14 mouse cellular contexts compared by ENCODE assay signal in genomic region chr9:13509751-13510150, GRCm38 (mm10).
A peak's percentile ranks its signal among the peaks of the same experiment; 100 is the strongest.
DNase-seq lines count a peak whose midpoint lies in the region; ATAC-seq and TF ChIP-seq lines count a peak whose summit lies in the region.
"Had no signal": no experiment of that assay in that cellular context is flagged by ENCODE, and none has a peak within 500 bp of the region (broad histone marks: within the 10 kb centered on the region; RNA-seq: fewer than 3 reads in every experiment).

No protein-coding gene starts in this region.

- no peak for DNase-seq in hindbrain, embryonic 11.5 days (ENCODE audit: low spot score)
- peak; percentile 83 for DNase-seq in A20 (ENCODE audit: low read depth, low spot score)
- DNase-seq in cerebellum, adult 11-12 months: peak; percentile 86
- peak; percentile 33 for DNase-seq in hindbrain, postnatal 0 days (ENCODE audit: low spot score)
- DNase-seq in ovary, postnatal 36 days (ENCODE audit: low spot score): no peak
- DNase-seq in urinary bladder, postnatal 36 days (ENCODE audit: low spot score in 2 of 2): no peak
- DNase-seq: heart, adult 2 months; kidney, adult 18-20 months; lung, embryonic 14.5 days; thymus, postnatal 14 days had no signal

- peak; percentile 55; the same call in 1 of the 2 replicates for ATAC-seq in hindbrain, embryonic 15.5 days (ENCODE audit: low FRiP score, low read depth)
- no peak for ATAC-seq in hindbrain, embryonic 11.5 days (ENCODE audit: low FRiP score)
- peak; percentile 77 for ATAC-seq in hindbrain, postnatal 0 days
- no peak for ATAC-seq in megakaryocyte-erythroid progenitor cell, adult 5-6 weeks (replicated peaks; ENCODE audit: low FRiP score, low TSS enrichment, poor library complexity, severe bottlenecking)

- WGBS in hindbrain, embryonic 15.5 days: 79% methylated on average over 6 of the region's 6 CpGs
- WGBS in hindbrain, embryonic 11.5 days: 86% methylated on average over 6 of the region's 6 CpGs
- WGBS in hindbrain, postnatal 0 days: 71% methylated on average over 6 of the region's 6 CpGs

- no peaks in the 10 kb centered on the region for H3K36me3 ChIP-seq in hindbrain, embryonic 15.5 days
- no peaks in the 10 kb centered on the region for H3K36me3 ChIP-seq in hindbrain, embryonic 11.5 days (ENCODE audit: control insufficient read depth, insufficient read depth, low read length)
- H3K36me3 ChIP-seq in hindbrain, postnatal 0 days (ENCODE audit: insufficient read depth, low read length): no peaks in the 10 kb centered on the region
- H3K36me3 ChIP-seq: neural tube, embryonic 12.5 days had no signal

- no peaks in the 10 kb centered on the region for H3K9me3 ChIP-seq in hindbrain, embryonic 15.5 days
- H3K9me3 ChIP-seq in hindbrain, embryonic 11.5 days (ENCODE audit: control insufficient read depth, low read length): no peaks in the 10 kb centered on the region
- H3K9me3 ChIP-seq in hindbrain, postnatal 0 days (ENCODE audit: low read length): no peaks in the 10 kb centered on the region
- H3K9me3 ChIP-seq: megakaryocyte, embryonic 14.5 days; neural tube, embryonic 12.5 days had no signal

- no peak overlapping the region for H3K27ac ChIP-seq in hindbrain, embryonic 15.5 days (replicated peaks)
- no peak overlapping the region for H3K27ac ChIP-seq in hindbrain, embryonic 11.5 days (ENCODE audit: low read depth, low read length)
- H3K27ac ChIP-seq in hindbrain, postnatal 0 days: no peak overlapping the region
- H3K27ac ChIP-seq: heart, adult 2 months; neural tube, embryonic 12.5 days had no signal

- H3K4me2 ChIP-seq in hindbrain, embryonic 15.5 days: no peak overlapping the region
- H3K4me2 ChIP-seq in hindbrain, embryonic 11.5 days (replicated peaks; ENCODE audit: low read depth, low read length): no peak overlapping the region
- H3K4me2 ChIP-seq in hindbrain, postnatal 0 days (ENCODE audit: low read depth, low read length): no peak overlapping the region
- H3K4me2 ChIP-seq: lung, embryonic 14.5 days; neural tube, embryonic 12.5 days had no signal

- no peak for TF ChIP-seq CTCF in hindbrain, postnatal 0 days (IDR thresholded peaks at IDR 0.05; ENCODE audit: low read depth)

- 0 out of 2 replicates have a peak, but pooled peaks cover 3% of the 10 kb centered on the region for H3K4me1 ChIP-seq in hindbrain, embryonic 15.5 days (replicated peaks)
- H3K4me1 ChIP-seq in hindbrain, embryonic 11.5 days (replicated peaks; ENCODE audit: control insufficient read depth, insufficient read depth, low read length): no peaks in the 10 kb centered on the region
- H3K4me1 ChIP-seq in hindbrain, postnatal 0 days (ENCODE audit: insufficient read depth, low read length): no peaks in the 10 kb centered on the region
- H3K4me1 ChIP-seq: neural tube, embryonic 12.5 days had no signal

- no peaks in the 10 kb centered on the region for H3K27me3 ChIP-seq in hindbrain, embryonic 15.5 days
- H3K27me3 ChIP-seq in hindbrain, embryonic 11.5 days (ENCODE audit: control insufficient read depth, insufficient read depth, low read length): no peaks in the 10 kb centered on the region
- H3K27me3 ChIP-seq in hindbrain, postnatal 0 days (ENCODE audit: insufficient read depth, low read length): no peaks in the 10 kb centered on the region
- H3K27me3 ChIP-seq: neural tube, embryonic 12.5 days had no signal

- H3K9ac ChIP-seq in hindbrain, embryonic 15.5 days: no peak overlapping the region
- H3K9ac ChIP-seq in hindbrain, embryonic 11.5 days (ENCODE audit: low read depth, low read length): no peak overlapping the region
- H3K9ac ChIP-seq in hindbrain, postnatal 0 days (replicated peaks; ENCODE audit: low read length): no peak overlapping the region
- H3K9ac ChIP-seq: lung, embryonic 14.5 days; neural tube, embryonic 12.5 days had no signal

- no peak overlapping the region for H3K4me3 ChIP-seq in hindbrain, embryonic 15.5 days
- H3K4me3 ChIP-seq in hindbrain, embryonic 11.5 days (ENCODE audit: low read depth, low read length): no peak overlapping the region
- no peak overlapping the region for H3K4me3 ChIP-seq in hindbrain, postnatal 0 days (ENCODE audit: low read length)
- H3K4me3 ChIP-seq: heart, adult 2 months; megakaryocyte, embryonic 14.5 days; neural tube, embryonic 12.5 days had no signal

Comparison
In these comparisons a context has a peak if more than half of its experiments do, and no peak if none do; other contexts are left out.
1. ATAC-seq: peak in hindbrain, embryonic 15.5 days (single experiment) and hindbrain, postnatal 0 days (single experiment); none in hindbrain, embryonic 11.5 days (single experiment) and megakaryocyte-erythroid progenitor cell, adult 5-6 weeks (single experiment).
2. DNase-seq: peak in A20 (single experiment), cerebellum, adult 11-12 months (single experiment) and hindbrain, postnatal 0 days (single experiment); none in hindbrain, embryonic 11.5 days (single experiment), ovary, postnatal 36 days (single experiment) and urinary bladder, postnatal 36 days (0 of 2).